Mouse (Mus musculus) naive thymus-derived CD4-positive, alpha-beta T cell, adult 5 months (primary cell): ENCODE measurements around the gene Gm21093. TPM values are rescaled to one million over a fixed set of nuclear protein-coding genes. Genes with fewer than 3 reads are reported as not detected.

Experiments
- polyA plus RNA-seq: library from polyadenylated mRNA; unstranded; fragments of 100-300 nt; shearing (Covaris generic); gene quantifications from one replicate; pipeline ENCODE4 v1.2.1, GENCODE M21; 2017

Gm21093 gene
- polyA plus RNA-seq = not detected

GRCm38 (mm10) chr4:42034626-42035025, at the start of gene Gm21093:
TSS of gene Gm21093 (minus strand) at chr4:42034726.

Other genes starting within 250 kb of the Gm21093 start
- not detected for gene Gm21541, start 131.1 kb downstream of the Gm21093 start, polyA plus RNA-seq
- gene Gm20878, start 93.2 kb downstream of the Gm21093 start, polyA plus RNA-seq = 3.6 TPM
- gene Fam205a4, start 68.7 kb downstream of the Gm21093 start, polyA plus RNA-seq = 0.12 TPM
- gene Gm3893, start 56.5 kb upstream of the Gm21093 start, polyA plus RNA-seq = not detected
- not detected for gene Gm13304, start 80.1 kb upstream of the Gm21093 start, polyA plus RNA-seq
- gene Gm13306, start 118.7 kb upstream of the Gm21093 start, polyA plus RNA-seq = not detected
- gene Gm13305, start 133.9 kb upstream of the Gm21093 start, polyA plus RNA-seq = not detected
- not detected for gene Gm10600, start 205.9 kb upstream of the Gm21093 start, polyA plus RNA-seq
- gene Ccl21b, start 221.0 kb upstream of the Gm21093 start, polyA plus RNA-seq = not detected